Mouse (Mus musculus): ENCODE data around the gene Cspg4.

Gene Cspg4

DNA sequence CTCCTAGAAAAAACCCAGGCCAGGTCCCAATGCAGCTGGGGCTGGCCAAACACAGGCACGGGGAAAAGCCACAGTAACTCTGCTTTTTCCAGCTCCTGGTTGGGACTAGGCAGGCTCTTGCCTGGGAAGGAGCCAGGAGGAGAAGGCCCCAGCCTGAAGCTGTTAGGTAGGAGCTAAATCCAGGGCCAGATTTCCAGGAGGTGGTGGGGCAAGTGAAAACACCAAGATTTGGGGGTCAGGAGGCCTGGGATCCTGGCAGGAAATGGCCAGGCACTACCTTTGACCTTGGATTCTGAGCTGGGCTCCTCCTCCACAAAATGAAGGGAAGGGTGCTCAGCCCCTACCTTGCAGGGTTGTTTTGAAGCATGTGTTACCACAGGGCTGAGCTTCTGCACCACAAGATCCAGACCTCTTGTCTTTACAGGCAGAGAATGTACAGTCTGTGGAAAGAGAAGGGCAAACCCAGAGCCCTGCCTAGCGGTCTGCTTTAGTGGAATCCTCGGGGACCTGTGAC lies 560 bp upstream of the Cspg4 start, which contains the start of gene Odf3l1:
Gene Odf3l1, minus strand, starts transcription at position 464 of the 514 bp plus-strand sequence.
- DNase-seq (ENCODE audit: low spot score): no peak

DNA sequence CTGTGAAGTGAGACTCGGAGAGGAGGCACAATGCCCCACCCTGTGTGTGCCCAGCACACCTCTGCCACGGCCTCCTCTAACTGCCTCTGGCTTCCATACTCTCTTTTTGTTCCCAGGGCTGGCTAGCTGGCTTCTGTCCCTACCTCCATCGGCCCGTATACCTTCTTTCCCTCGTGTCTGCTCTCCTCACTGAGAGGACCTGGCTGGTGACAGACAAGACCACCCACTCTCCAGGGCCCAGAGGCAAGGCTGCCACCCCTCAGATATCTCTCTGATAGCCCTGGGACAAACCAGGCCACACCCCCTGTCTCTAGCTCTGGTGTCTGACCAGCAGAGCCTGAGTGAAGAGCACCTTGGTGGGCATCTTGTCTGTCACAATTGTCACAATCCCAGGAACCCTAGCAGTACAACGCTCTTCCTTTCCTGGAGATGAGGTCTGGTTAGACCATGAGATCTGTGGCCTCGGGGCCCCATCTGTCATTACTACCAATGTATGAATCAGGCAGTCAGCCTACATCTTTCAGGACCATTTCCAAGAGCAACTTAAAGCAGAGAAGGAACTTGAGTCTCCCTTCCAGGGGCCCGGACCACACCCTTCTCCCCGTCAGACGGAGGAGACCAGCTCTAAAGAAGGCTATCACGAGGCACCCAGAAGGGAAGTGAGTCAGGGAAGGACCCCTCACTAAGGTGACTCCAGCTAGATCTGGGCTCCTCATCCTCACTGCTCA lies 1.0 kb downstream of the Cspg4 start:
- no peak for DNase-seq (ENCODE audit: low spot score)

DNA sequence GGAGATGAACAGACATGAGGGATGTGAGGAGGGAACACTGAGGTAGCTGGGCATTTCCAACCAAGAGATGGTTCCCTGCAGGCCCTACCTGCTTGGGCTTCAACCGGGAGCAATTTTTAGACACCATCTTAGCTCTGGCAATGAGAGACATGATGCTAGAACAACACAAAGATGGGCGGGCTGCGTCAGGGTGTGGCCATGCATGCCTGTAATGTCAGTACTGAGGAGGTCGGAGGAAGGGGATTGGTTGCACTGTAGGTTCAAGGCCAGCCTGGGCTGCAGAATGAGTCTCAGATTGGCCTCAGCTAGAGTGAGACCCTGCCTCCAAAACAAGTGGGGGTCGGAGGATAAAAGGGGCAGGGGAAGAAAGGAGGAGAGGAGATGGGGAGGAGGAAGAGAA lies 1.6 kb downstream of the Cspg4 start:
- DNase-seq (ENCODE audit: low spot score): no peak

DNA sequence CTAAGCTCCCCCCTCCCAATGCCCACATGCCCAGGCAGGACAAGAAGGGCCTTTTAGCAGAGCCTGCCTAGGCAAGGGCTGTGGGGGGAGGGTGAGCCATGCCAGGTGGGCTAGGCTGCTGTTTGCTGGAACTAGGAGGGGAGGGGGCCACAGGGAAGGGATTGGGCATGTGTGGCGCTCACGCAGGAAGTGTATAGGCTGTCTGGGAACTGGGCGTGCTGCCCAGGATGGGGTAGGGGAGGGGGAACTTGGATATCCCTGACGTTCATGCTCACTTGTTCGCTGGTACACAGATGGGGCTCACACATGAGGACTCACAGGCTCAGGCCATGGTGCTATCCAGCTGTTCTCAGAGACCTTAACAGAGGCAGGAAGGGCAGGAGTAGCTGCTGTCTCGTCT lies 3.5 kb downstream of the Cspg4 start:
- DNase-seq (ENCODE audit: low spot score): no peak

DNA sequence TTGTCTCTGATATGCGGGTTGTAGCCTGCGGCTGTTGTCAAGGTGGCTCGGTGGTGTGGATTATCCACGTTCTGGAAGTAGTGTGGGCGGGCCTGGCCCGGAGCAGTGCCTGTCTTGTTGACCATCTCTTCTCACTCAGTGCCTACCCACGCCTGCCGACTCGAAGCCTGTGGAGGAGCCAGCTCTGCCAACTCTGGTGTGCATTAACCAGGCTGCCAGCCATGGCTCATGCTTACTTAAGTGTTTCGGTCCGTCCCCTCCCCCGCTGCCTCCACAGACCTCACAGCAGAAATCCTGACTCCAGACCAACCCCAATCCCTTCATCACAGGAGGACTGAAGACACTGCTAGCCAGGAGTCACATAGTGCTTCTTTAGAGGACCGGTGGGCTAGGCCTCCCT lies 4.7 kb downstream of the Cspg4 start:
- no peak for DNase-seq (ENCODE audit: low spot score)

DNA sequence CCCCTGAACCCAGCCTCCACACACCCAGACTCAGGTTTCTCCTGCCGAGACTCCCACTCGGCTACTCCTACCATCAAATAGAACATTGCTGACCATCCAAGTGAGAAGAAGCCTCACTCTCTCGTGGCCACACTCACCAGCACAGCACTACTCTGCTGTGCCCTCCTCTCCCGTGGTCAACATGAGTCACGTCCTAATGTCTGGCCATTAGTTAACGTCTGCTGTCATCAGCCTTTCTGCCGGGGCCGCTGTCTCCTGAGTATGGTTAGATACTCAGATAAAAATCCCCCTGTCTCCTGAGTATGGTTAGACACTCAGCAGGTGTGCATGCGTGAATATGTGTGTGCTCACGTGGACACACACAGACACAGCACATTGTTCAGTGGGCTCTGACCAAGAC lies 5.9 kb downstream of the Cspg4 start:
- no peak for DNase-seq (ENCODE audit: low spot score)

DNA sequence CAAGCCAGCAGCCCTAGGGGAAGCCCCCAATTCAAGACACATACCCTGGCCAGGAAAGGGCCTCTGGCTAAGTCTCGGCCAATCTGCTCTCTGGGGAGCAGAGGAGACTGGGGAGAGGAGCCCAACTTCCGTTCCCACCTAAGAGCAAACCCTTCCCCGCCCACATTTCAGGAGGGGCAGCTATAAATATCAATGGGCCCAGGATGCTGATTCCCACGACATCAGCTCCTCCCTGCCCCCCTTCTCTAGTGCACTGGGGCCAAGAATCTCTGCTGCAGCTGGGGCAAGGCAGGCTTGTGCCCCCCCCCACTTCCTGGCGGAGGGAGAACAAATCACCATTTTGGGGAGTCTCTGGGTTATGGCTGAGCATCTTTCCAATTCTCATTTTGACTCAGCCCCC lies 6.4 kb downstream of the Cspg4 start:
- DNase-seq (ENCODE audit: low spot score): no peak

DNA sequence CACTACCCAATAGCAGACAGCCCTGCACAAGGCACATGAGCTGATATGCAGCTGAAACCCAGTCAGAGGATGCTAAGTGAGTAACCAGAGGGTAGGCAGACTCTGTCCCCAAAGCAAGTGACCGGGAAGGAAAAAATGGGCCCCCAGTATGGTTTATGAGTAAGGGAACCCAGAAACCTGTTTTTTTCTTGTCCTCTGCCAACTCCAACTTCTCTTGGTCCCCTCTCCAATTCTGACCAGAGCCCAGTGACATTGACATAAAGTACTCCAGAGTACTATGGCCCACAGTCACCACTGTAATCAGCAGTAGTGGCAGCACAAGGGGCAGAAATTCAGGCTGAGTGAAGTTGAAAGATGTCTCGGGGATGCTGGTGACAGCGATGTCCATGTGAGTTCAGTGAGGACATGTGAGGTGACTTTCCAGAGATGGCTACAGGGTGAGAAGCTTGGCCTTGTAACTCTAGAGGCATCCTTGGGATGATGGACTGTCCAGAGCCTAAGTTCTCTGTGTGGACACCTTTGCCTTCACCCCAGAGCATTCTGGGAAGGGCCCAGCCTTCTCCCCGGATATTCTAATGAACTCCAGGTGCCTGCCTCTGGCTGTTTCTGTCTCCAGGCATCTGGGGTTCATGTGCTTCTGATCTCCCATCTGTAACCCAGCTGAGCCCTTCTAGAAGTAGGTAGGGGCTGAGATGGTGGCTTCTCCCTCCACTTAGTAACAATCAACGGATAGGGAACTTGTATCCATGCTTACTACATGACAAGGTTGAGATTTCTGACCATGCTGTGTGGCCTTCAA lies 7.5 kb downstream of the Cspg4 start:
- no peak for DNase-seq (ENCODE audit: low spot score)

DNA sequence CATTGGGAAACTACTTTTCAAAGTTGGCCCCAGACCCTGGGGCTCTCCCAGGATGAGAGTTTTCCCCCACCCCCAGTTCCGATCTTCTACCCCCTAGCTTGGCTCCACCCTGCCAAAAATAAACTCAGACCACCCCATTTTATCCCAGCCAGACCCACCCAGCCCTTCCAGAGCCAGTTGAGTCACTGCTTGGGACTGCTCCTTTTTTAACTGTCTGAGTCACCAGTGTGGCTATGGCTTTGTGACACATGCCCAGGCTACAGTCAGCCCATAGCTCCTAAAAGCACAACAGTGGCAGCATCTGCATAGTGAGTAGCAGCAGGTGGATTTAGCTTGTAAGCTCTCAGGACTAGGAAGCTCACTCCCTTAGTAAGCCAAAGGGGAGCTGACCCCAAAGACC lies 8.3 kb downstream of the Cspg4 start:
- no peak for DNase-seq (ENCODE audit: low spot score)

DNA sequence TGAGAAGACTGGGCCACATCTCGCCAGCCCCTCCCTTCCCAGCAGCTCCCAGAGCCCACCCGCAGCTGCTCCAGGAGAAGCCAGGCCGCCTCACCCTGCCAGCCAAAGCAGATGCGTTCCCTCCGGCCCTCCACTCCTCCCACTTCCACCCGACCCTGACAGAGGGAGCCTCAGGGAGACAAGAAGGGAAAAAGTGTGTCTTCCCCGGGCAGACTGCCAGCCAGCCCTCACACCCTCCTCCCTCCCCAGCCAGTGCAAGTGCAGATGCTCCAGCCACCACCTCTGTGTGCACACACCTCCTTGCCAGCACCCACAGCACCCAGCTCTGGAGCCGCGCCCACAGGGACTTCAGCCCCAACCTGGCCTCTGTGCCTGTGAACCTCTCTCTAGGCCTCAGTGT lies 12.0 kb downstream of the Cspg4 start:
- no peak for DNase-seq (ENCODE audit: low spot score)

DNA sequence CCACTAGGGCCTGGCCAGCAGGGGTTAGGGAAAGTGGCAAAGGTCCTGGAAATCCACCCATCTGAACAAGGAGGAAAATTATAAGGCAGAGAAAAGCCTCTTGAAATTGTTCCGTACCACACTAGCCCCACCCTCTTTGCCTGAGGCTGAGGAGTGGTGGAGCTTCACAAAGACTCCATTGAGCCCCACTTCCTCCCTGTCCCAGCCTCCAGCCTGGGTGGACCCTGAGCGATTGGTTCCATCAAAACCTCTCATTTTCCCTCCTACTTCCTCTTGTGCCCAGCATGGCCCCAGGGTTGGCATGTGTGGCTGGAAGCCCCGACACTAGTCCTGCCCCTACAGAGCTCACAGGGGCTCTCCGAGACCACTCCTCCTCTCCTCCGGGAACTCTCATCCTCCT lies 12.5 kb downstream of the Cspg4 start:
- DNase-seq (ENCODE audit: low spot score): no peak

DNA sequence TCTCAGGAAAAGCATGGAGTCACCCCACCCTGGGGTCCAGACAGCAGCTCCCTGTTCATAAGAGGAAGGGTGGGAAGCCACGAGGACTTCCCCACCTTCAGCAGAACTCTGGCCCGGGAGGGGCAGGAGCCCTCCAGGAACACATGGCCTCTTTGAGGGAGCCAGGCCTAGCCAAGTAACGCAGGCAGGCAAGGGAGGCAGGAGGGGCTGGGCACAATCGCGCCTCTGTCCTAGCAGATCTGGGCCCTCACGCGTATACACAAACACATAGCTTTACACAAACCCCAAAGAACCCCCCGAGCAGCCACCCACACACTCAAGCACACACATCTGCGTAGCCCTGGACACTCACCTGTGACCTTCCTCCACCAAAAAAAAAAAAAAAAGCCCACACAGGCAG lies 16.0 kb downstream of the Cspg4 start:
- no peak for DNase-seq (ENCODE audit: low spot score)

DNA sequence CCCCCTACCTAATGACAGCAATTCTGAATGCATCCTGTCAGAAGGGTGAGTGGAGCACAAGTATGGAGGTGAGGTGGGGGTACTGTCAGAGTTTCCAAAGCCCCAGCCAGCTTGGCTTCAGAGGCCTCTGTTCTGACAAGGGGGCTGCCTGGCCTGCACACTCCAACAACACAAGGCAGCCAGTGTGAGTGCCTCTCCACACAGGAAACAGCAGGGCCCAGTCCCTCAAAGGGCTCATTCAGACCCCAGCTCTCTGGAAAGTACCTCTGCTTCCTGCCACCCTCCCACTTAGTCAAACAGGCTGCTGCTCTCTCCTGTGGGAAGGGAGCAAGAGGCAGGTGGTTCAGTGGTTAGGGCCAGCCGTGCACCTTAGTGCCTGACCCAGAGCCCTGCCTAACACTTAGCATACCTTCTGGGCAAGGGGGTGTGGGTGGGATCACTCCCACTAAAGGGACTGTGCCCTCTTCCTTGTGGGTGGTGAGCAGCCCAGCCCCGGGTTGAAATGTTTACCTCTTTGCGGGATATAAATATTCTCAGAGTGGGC lies 16.8 kb downstream of the Cspg4 start:
- DNase-seq (ENCODE audit: low spot score): no peak

DNA sequence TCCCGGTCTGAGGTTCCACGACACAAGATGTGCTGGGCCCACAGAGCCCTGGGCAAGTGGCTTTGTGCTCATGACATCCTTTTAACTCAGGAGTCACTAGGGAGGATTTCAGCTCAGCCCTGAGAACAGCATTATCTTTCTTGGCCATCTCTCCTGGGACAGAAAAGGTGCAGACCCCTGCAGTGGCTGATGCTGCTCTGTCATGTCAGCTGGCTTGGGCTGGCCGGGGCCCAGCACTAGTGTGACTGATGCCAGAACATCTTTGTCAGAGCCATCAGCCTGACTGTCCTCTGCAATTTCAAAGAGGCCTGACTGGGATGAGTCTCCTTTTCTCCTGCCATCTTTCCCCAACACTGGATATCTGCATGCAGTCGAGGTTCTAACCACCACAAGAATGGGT lies 17.4 kb downstream of the Cspg4 start:
- DNase-seq (ENCODE audit: low spot score): no peak

DNA sequence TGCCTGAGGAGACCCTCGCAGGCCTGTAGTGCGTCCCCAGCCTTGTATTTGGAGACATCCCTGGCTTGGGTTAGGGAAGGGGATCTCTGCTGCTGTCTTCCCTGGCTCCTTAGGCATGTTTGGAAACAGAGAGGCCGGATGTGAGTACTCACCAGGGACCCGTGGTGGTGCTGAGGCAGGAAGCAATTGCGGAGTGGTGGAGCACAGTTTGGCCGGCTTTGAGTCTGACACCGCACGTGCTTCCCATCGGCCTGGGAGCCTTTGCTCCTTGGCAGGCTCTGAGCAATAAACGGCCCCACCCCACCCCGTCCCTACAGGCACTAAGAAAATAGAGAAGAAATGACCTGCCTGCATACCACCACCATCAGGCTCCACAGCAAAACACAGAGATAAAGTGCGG lies 18.0 kb downstream of the Cspg4 start:
- no peak for DNase-seq (ENCODE audit: low spot score)

DNA sequence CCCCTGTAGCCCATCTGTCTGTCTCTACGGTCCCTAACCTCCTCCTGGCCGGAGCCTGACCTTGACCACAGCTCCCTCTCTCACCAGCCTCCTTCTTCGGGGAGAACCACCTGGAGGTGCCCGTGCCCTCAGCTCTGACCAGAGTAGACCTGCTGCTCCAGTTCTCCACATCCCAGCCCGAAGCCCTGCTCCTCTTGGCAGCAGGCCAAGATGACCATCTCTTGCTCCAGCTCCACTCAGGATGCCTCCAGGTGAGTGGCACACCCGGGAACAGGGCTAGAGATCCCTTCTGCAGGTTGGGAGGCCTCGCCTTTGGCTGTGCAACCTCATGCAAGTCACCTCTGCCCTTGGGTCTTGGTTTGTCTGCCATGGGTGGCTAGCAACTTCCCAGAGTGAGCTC lies 18.6 kb downstream of the Cspg4 start:
- DNase-seq (ENCODE audit: low spot score): no peak

DNA sequence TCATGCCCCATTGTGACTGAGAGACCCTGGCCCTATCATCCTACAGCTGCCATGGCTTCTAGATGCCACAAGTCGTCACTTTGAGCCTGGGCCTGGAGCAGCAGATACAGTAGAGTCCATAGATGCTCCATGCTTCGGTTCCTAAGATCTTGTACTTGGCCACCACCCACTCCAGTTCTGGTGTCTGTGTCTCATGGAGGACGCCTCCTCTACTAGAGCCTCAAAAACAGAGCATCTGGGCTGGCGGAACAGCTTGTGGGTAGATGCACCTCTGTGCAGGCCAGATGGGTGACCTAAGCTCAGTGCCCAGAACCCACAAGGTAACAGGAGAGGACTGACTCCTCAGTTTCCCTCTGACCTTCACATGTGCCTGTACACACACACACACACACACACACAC lies 19.5 kb downstream of the Cspg4 start:
- no peak for DNase-seq (ENCODE audit: low spot score)

DNA sequence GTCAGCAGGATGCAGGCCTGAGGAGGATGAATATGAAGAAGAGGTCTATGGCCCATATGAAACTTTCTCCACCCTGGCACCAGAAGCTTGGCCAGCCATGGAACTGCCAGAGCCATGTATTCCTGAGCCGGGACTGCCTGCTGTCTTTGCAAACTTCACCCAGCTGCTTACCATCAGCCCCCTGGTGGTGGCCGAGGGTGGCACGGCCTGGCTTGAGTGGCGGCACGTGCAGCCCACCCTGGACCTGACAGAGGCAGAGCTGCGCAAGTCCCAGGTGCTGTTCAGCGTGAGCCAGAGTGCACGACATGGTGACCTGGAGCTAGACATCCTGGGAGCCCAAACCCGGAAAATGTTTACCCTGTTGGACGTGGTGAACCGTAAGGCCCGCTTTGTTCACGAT lies 21.3 kb downstream of the Cspg4 start:
- DNase-seq (ENCODE audit: low spot score): peak; percentile 63

DNA sequence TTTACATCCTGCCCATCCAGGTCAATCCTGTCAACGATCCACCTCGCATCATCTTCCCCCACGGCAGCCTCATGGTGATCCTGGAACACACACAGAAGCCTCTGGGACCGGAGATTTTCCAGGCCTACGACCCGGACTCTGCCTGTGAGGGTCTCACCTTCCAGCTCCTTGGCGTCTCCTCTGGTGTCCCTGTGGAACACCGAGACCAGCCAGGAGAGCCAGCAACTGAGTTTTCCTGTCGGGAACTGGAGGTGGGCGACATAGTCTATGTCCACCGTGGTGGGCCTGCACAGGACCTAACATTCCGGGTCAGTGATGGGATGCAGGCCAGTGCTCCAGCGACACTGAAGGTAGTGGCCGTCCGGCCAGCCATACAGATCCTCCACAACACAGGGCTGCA lies 21.8 kb downstream of the Cspg4 start:
- no peak for DNase-seq (ENCODE audit: low spot score)

DNA sequence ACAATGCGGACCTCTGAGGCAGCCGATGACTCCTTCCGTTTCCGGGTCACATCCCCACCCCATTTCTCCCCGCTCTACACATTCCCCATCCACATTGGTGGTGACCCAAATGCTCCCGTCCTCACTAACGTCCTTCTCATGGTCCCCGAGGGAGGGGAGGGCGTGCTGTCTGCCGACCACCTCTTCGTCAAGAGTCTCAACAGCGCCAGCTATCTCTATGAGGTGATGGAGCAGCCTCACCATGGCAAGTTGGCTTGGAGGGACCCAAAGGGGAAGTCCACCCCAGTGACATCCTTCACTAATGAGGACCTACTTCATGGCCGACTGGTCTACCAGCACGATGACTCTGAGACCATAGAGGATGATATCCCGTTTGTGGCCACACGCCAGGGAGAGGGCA lies 22.7 kb downstream of the Cspg4 start:
- no peak for DNase-seq (ENCODE audit: low spot score)

DNA sequence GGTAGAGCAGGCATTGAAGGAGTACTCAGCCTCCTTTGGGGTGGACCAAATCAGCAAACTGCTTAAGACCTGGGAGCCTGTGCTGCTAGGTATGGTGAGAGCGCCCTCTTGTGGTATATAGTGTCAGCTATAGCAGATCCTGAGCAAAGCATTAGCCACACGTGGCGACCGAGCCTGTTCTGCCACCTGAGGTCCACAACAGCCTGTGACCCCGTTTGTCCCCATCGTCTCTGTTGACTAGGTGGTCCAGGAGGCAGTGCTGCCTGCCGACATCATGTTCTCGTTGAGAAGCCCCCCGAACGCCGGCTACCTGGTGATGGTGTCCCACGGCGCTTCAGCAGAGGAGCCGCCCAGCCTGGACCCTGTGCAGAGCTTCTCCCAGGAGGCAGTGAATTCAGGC lies 25.0 kb downstream of the Cspg4 start:
- peak; percentile 96 for DNase-seq (ENCODE audit: low spot score)

DNA sequence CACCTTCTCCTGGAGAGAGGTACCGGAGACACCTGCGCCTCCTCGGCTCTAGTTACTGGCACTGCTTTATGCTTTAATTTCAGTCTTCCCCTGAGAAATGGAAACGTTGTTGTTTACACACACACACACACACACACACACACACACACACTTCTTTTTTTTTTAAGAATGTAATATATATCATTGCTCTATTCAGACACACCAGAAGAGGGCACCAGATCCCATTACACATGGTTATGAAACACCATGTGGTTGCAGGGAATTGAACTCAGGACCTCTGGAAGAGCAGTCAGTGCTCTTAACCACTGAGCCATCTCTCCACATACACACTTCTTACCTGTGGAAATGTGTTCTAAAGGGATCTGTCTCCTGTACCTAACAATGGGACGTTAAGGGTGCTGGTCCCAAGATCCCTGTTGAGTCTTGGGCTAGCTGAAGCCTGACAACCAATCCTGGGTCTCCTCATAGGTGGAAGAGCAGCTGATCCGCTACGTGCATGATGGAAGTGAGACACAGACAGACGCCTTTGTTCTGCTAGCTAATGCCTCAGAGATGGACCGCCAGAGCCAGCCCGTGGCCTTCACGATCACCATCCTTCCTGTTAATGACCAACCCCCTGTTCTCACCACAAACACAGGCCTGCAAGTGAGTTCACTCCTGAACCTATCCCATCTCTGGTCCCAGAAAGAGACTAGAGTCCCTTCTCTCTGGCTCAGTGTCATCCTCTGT lies 25.9 kb downstream of the Cspg4 start:
- DNase-seq (ENCODE audit: low spot score): no peak
